Mouse (Mus musculus): ENCODE results near the gene Cggbp1. TPM values are rescaled to one million over a fixed set of nuclear protein-coding genes. Genes with fewer than 3 reads are reported as not detected.

The Cggbp1 gene
- 14.9 and 16.2 TPM in 2 replicates for polyA plus RNA-seq (2012; rRNA removed)

- H3K4me3 ChIP-seq (ENCODE audit: control insufficient read depth, insufficient read depth, low read length) = peak within 1 kb of the TSS; percentile 97
- TF ChIP-seq POLR2A (IDR thresholded peaks at IDR 0.05; ENCODE audit: control insufficient read depth, extremely low read depth, insufficient read depth, low read length, poor library complexity) (peak; percentile 96), CTCF (IDR thresholded peaks at IDR 0.05; ENCODE audit: borderline replicate concordance, control insufficient read depth, extremely low read depth, insufficient read depth, low read length, poor library complexity) (peak; percentile 47; the same call in 1 of the 2 replicates)
- peak within 1 kb of the TSS; percentile 63 for H3K27ac ChIP-seq (ENCODE audit: control insufficient read depth, insufficient read depth, low read length)
- no peaks in the 10 kb centered on the region for H3K27me3 ChIP-seq (ENCODE audit: control insufficient read depth, insufficient read depth, low read length)
- peaks cover 6% of the 10 kb centered on the region for H3K4me1 ChIP-seq (replicated peaks; ENCODE audit: control insufficient read depth, insufficient read depth, low read length)
- WGBS = under 1% methylated on average over 82 of the region's 85 CpGs
- peaks cover 12% of the 10 kb centered on the region for H3K36me3 ChIP-seq (ENCODE audit: control insufficient read depth, insufficient read depth, low read length)
- peak; percentile 100 for DNase-seq
These were observed at the start of gene Cggbp1, which contains the start of gene Zfp654 for GRCm38 (mm10) chr16:64851563-64852362. TSS of gene Cggbp1 (plus strand) at chr16:64851996. TSS of gene Zfp654 (minus strand) at chr16:64851652.

GRCm38 (mm10) chr16:64803041-64803440 is 48.8 kb upstream of the Cggbp1 start:
- TF ChIP-seq POLR2A (IDR thresholded peaks at IDR 0.05; ENCODE audit: control insufficient read depth, extremely low read depth, insufficient read depth, low read length, poor library complexity) (no peak), CTCF (IDR thresholded peaks at IDR 0.05; ENCODE audit: borderline replicate concordance, control insufficient read depth, extremely low read depth, insufficient read depth, low read length, poor library complexity) (no peak)
- no peak for DNase-seq
- Histone ChIP-seq H3K4me1 (replicated peaks; ENCODE audit: control insufficient read depth, insufficient read depth, low read length) (0 out of 2 replicates have a peak, but pooled peaks cover 2% of the 10 kb centered on the region), H3K36me3 (ENCODE audit: control insufficient read depth, insufficient read depth, low read length) (no peaks in the 10 kb centered on the region), H3K27ac (ENCODE audit: control insufficient read depth, insufficient read depth, low read length) (no peak overlapping the region), H3K27me3 (ENCODE audit: control insufficient read depth, insufficient read depth, low read length) (no peaks in the 10 kb centered on the region), H3K4me3 (ENCODE audit: control insufficient read depth, insufficient read depth, low read length) (no peak overlapping the region)
- 90% methylated on average over 3 of the region's 3 CpGs for WGBS

GRCm38 (mm10) chr16:64817094-64817765 is 34.6 kb upstream of the Cggbp1 start:
- TF ChIP-seq POLR2A (IDR thresholded peaks at IDR 0.05; ENCODE audit: control insufficient read depth, extremely low read depth, insufficient read depth, low read length, poor library complexity) = no peak
- no peak for TF ChIP-seq CTCF (IDR thresholded peaks at IDR 0.05; ENCODE audit: borderline replicate concordance, control insufficient read depth, extremely low read depth, insufficient read depth, low read length, poor library complexity)
- Histone ChIP-seq H3K27ac (ENCODE audit: control insufficient read depth, insufficient read depth, low read length) (no peak overlapping the region), H3K4me1 (replicated peaks; ENCODE audit: control insufficient read depth, insufficient read depth, low read length) (no peaks in the 10 kb centered on the region), H3K36me3 (ENCODE audit: control insufficient read depth, insufficient read depth, low read length) (peaks cover 13% of the 10 kb centered on the region; the same call in 1 of the 2 replicates), H3K27me3 (ENCODE audit: control insufficient read depth, insufficient read depth, low read length) (no peaks in the 10 kb centered on the region), H3K4me3 (ENCODE audit: control insufficient read depth, insufficient read depth, low read length) (no peak overlapping the region)
- no peak for DNase-seq
- WGBS = 98% methylated on average over 3 of the region's 3 CpGs

GRCm38 (mm10) chr16:64823890-64824289 is 27.9 kb upstream of the Cggbp1 start:
- Histone ChIP-seq H3K27me3 (ENCODE audit: control insufficient read depth, insufficient read depth, low read length) (no peaks in the 10 kb centered on the region), H3K4me1 (replicated peaks; ENCODE audit: control insufficient read depth, insufficient read depth, low read length) (no peaks in the 10 kb centered on the region), H3K4me3 (ENCODE audit: control insufficient read depth, insufficient read depth, low read length) (no peak overlapping the region), H3K27ac (ENCODE audit: control insufficient read depth, insufficient read depth, low read length) (no peak overlapping the region), H3K36me3 (ENCODE audit: control insufficient read depth, insufficient read depth, low read length) (no peaks in the 10 kb centered on the region; the same call in 1 of the 2 replicates)
- TF ChIP-seq CTCF (IDR thresholded peaks at IDR 0.05; ENCODE audit: borderline replicate concordance, control insufficient read depth, extremely low read depth, insufficient read depth, low read length, poor library complexity) (no peak), POLR2A (IDR thresholded peaks at IDR 0.05; ENCODE audit: control insufficient read depth, extremely low read depth, insufficient read depth, low read length, poor library complexity) (no peak)
- DNase-seq = no peak
- WGBS = 41% methylated on average over 1 of the region's 1 CpGs

GRCm38 (mm10) chr16:64824474-64824873 is 27.3 kb upstream of the Cggbp1 start:
- Histone ChIP-seq H3K36me3 (ENCODE audit: control insufficient read depth, insufficient read depth, low read length) (no peaks in the 10 kb centered on the region; the same call in 1 of the 2 replicates), H3K27me3 (ENCODE audit: control insufficient read depth, insufficient read depth, low read length) (no peaks in the 10 kb centered on the region), H3K4me3 (ENCODE audit: control insufficient read depth, insufficient read depth, low read length) (no peak overlapping the region), H3K27ac (ENCODE audit: control insufficient read depth, insufficient read depth, low read length) (no peak overlapping the region), H3K4me1 (replicated peaks; ENCODE audit: control insufficient read depth, insufficient read depth, low read length) (no peaks in the 10 kb centered on the region)
- no peak for TF ChIP-seq POLR2A (IDR thresholded peaks at IDR 0.05; ENCODE audit: control insufficient read depth, extremely low read depth, insufficient read depth, low read length, poor library complexity)
- no peak for TF ChIP-seq CTCF (IDR thresholded peaks at IDR 0.05; ENCODE audit: borderline replicate concordance, control insufficient read depth, extremely low read depth, insufficient read depth, low read length, poor library complexity)
- no peak for DNase-seq
- WGBS = 89% methylated on average over 1 of the region's 1 CpGs

GRCm38 (mm10) chr16:64830291-64830690 is 21.5 kb upstream of the Cggbp1 start:
- Histone ChIP-seq H3K4me3 (ENCODE audit: control insufficient read depth, insufficient read depth, low read length) (no peak overlapping the region), H3K4me1 (replicated peaks; ENCODE audit: control insufficient read depth, insufficient read depth, low read length) (no peaks in the 10 kb centered on the region), H3K36me3 (ENCODE audit: control insufficient read depth, insufficient read depth, low read length) (no peaks in the 10 kb centered on the region; the same call in 1 of the 2 replicates), H3K27me3 (ENCODE audit: control insufficient read depth, insufficient read depth, low read length) (no peaks in the 10 kb centered on the region), H3K27ac (ENCODE audit: control insufficient read depth, insufficient read depth, low read length) (no peak overlapping the region)
- no peak for TF ChIP-seq CTCF (IDR thresholded peaks at IDR 0.05; ENCODE audit: borderline replicate concordance, control insufficient read depth, extremely low read depth, insufficient read depth, low read length, poor library complexity)
- TF ChIP-seq POLR2A (IDR thresholded peaks at IDR 0.05; ENCODE audit: control insufficient read depth, extremely low read depth, insufficient read depth, low read length, poor library complexity) = no peak
- 91% methylated on average over 15 of the region's 15 CpGs for WGBS
- no peak for DNase-seq

Data from thymus, adult 2 months (tissue).